Mouse (Mus musculus) lung, embryonic 14.5 days (tissue): ENCODE data around the gene Acan. TPM values are rescaled to one million over a fixed set of nuclear protein-coding genes. Genes with fewer than 3 reads are reported as not detected.

Experiments
- ATAC-seq: fragments of 200-750 bp; cut with Nextera tagmentation; 2 replicates; pipeline ENCODE4 v1.8.0; 2017; ENCODE audit warnings: mild to moderate bottlenecking, moderate TSS enrichment, moderate library complexity; ENCODE audit not compliant: insufficient read depth
- DNase-seq: peaks from one replicate; pipeline ENCODE4 v3.0.0-alpha.2; 2015
- H3K27ac ChIP-seq: fragments of 300-500 bp; sonication (generic); 2 replicates; pipeline ENCODE4 v1.5.1; 2014; ENCODE audit warnings: low read depth, mild to moderate bottlenecking, moderate library complexity
- H3K27me3 ChIP-seq: fragments of 300-500 bp; sonication (generic); 2 replicates; pipeline ENCODE4 v1.6.1; 2014; ENCODE audit warnings: low read length, control low read depth; ENCODE audit not compliant: insufficient read depth
- H3K36me3 ChIP-seq: fragments of 300-500 bp; sonication (generic); 2 replicates; pipeline ENCODE4 v1.6.1; 2014; ENCODE audit warnings: control low read depth; ENCODE audit not compliant: insufficient read depth
- H3K4me1 ChIP-seq: fragments of 300-500 bp; sonication (generic); 2 replicates; pipeline ENCODE4 v1.6.1; 2014; ENCODE audit warnings: antibody characterized with exemption, control low read depth; ENCODE audit not compliant: insufficient read depth
- H3K4me2 ChIP-seq: fragments of 300-500 bp; sonication (generic); 2 replicates; pipeline ENCODE4 v1.6.1; 2014; ENCODE audit warnings: mild to moderate bottlenecking
- H3K4me3 ChIP-seq: fragments of 300-500 bp; sonication (generic); 2 replicates; pipeline ENCODE4 v1.5.1; 2014; ENCODE audit warnings: low read depth, low read length
- H3K9ac ChIP-seq: fragments of 300-500 bp; sonication (generic); 2 replicates; pipeline ENCODE4 v1.6.1; 2014
- H3K9me3 ChIP-seq: fragments of 300-500 bp; sonication (generic); 2 replicates; pipeline ENCODE4 v1.6.1; 2016; ENCODE audit warnings: low read depth, low read length, control low read depth
- CTCF ChIP-seq: IDR thresholded peaks from 2 replicates; pipeline ENCODE4 v1.5.1; 2016; ENCODE audit warnings: antibody characterized with exemption, low read depth
- WGBS: fragments of 180-500 bp; shearing (Covaris S2); extraction: QIAGEN DNeasy Blood & Tissue Kit; methylation state at CpG from one replicate; pipeline ENCODE4 v1.1.7; 2014; 5-methylcytosine and 5-hydroxymethylcytosine counted together
- polyA plus RNA-seq: library from polyadenylated mRNA; unstranded; fragments of >200 nt; fragmentation: Nextera tagmentation; extraction: Ambion mirVana; gene quantifications from 2 replicates; pipeline ENCODE4 v1.2.1, GENCODE M21; 2014

Gene Acan
- polyA plus RNA-seq, 1 experiment from 2014 or later, result 0.05 TPM

GRCm38 (mm10) chr7:79096492-79096891, 43.2 kb downstream of the Acan start:
- WGBS, result 75% methylated on average over 4 of the region's 5 CpGs
- H3K27me3 ChIP-seq, result no peaks in the 10 kb centered on the region

GRCm38 (mm10) chr7:79113848-79114247, 60.6 kb downstream of the Acan start:
- DNase-seq (no peak), ATAC-seq (no peak)
- TF ChIP-seq CTCF, result no peak
- H3K4me3 ChIP-seq, result no peak overlapping the region
- no peaks in the 10 kb centered on the region for H3K9me3 ChIP-seq
- H3K36me3 ChIP-seq, result no peaks in the 10 kb centered on the region
- H3K4me2 ChIP-seq, result no peak overlapping the region
- no peak overlapping the region for H3K9ac ChIP-seq
- no peak overlapping the region for H3K27ac ChIP-seq
- no peaks in the 10 kb centered on the region for H3K4me1 ChIP-seq
- no peaks in the 10 kb centered on the region for H3K27me3 ChIP-seq
- 46% methylated on average over 4 of the region's 4 CpGs for WGBS

More at GRCm38 (mm10) chr7:79096492-79096891, 43.2 kb downstream of the Acan start:
- ATAC-seq (no peak), DNase-seq (no peak)
- no peaks in the 10 kb centered on the region for H3K4me1 ChIP-seq
- no peak overlapping the region for H3K4me3 ChIP-seq
- no peaks in the 10 kb centered on the region for H3K9me3 ChIP-seq
- no peaks in the 10 kb centered on the region for H3K36me3 ChIP-seq
- H3K9ac ChIP-seq, result no peak overlapping the region
- H3K27ac ChIP-seq, result no peak overlapping the region
- no peak for TF ChIP-seq CTCF
- no peak overlapping the region for H3K4me2 ChIP-seq

GRCm38 (mm10) chr7:79123465-79123864, 70.2 kb downstream of the Acan start:
- no peaks in the 10 kb centered on the region for H3K36me3 ChIP-seq
- no peak overlapping the region for H3K27ac ChIP-seq
- no peak overlapping the region for H3K4me3 ChIP-seq
- no peaks in the 10 kb centered on the region for H3K27me3 ChIP-seq
- no peak overlapping the region for H3K9ac ChIP-seq
- no peak for TF ChIP-seq CTCF
- no peak for ATAC-seq
- H3K4me1 ChIP-seq, result no peaks in the 10 kb centered on the region
- WGBS, result 71% methylated on average over 5 of the region's 5 CpGs
- DNase-seq, result no peak
- no peaks in the 10 kb centered on the region for H3K9me3 ChIP-seq
- no peak overlapping the region for H3K4me2 ChIP-seq

- no peak for ATAC-seq
- 16% methylated on average over 8 of the region's 8 CpGs for WGBS
- Histone ChIP-seq H3K4me3 (peak overlapping the region; percentile 29; the same call in 1 of the 2 replicates), H3K9ac (no peak overlapping the region; the same call in 1 of the 2 replicates), H3K27ac (no peak overlapping the region), H3K36me3 (peaks cover 17% of the 10 kb centered on the region; the same call in 1 of the 2 replicates), H3K4me2 (peak overlapping the region; percentile 62), H3K4me1 (0 out of 2 replicates have a peak, but pooled peaks cover 5% of the 10 kb centered on the region), H3K27me3 (peaks cover 7% of the 10 kb centered on the region; the same call in 1 of the 2 replicates), H3K9me3 (no peaks in the 10 kb centered on the region)
- TF ChIP-seq CTCF, result peak; percentile 58
- DNase-seq, result peak; percentile 59
These were observed 76.6 kb downstream of the Acan start for GRCm38 (mm10) chr7:79129883-79130282.

- peak; percentile 45 for DNase-seq
- Histone ChIP-seq H3K4me1 (0 out of 2 replicates have a peak, but pooled peaks cover 5% of the 10 kb centered on the region), H3K27ac (no peak overlapping the region), H3K4me3 (peak overlapping the region; percentile 29), H3K27me3 (peaks cover 7% of the 10 kb centered on the region; the same call in 1 of the 2 replicates), H3K9me3 (no peaks in the 10 kb centered on the region), H3K9ac (peak overlapping the region; percentile 30; the same call in 1 of the 2 replicates), H3K36me3 (peaks cover 22% of the 10 kb centered on the region), H3K4me2 (peak overlapping the region; percentile 62)
- no peak for TF ChIP-seq CTCF
- peak; percentile 15; the same call in 1 of the 2 replicates for ATAC-seq
- 9% methylated on average over 13 of the region's 13 CpGs for WGBS
These were observed 77.1 kb downstream of the Acan start for GRCm38 (mm10) chr7:79130385-79130784.

- Histone ChIP-seq H3K4me2 (peak within 1 kb of the TSS; percentile 62), H3K27me3 (peaks cover 7% of the 10 kb centered on the region; the same call in 1 of the 2 replicates), H3K36me3 (peaks cover 27% of the 10 kb centered on the region), H3K9ac (peak within 1 kb of the TSS; percentile 30; the same call in 1 of the 2 replicates), H3K27ac (no peak within 1 kb of the TSS), H3K9me3 (no peaks in the 10 kb centered on the region), H3K4me3 (peak within 1 kb of the TSS; percentile 29), H3K4me1 (0 out of 2 replicates have a peak, but pooled peaks cover 5% of the 10 kb centered on the region)
- ATAC-seq (peak; percentile 64; the same call in 1 of the 2 replicates), DNase-seq (peak; percentile 71)
- WGBS, result 3% methylated on average over 19 of the region's 19 CpGs
- TF ChIP-seq CTCF, result no peak
These were observed 77.7 kb downstream of the Acan start, which contains the start of gene Hapln3 for GRCm38 (mm10) chr7:79130843-79131444. TSS of gene Hapln3 (minus strand) at chr7:79131018.

- no peak for DNase-seq
These were observed 80.1 kb downstream of the Acan start for GRCm38 (mm10) chr7:79133391-79133790.

More at GRCm38 (mm10) chr7:79133391-79133790, 80.1 kb downstream of the Acan start:
- H3K27me3 ChIP-seq, result peaks cover 7% of the 10 kb centered on the region; the same call in 1 of the 2 replicates
- TF ChIP-seq CTCF, result no peak
- no peak for ATAC-seq
- H3K36me3 ChIP-seq, result peaks cover 46% of the 10 kb centered on the region
- no peak overlapping the region for H3K27ac ChIP-seq
- no peak overlapping the region for H3K4me3 ChIP-seq
- no peak overlapping the region for H3K4me2 ChIP-seq
- 0 out of 2 replicates have a peak, but pooled peaks cover 5% of the 10 kb centered on the region for H3K4me1 ChIP-seq
- WGBS, result 15% methylated on average over 6 of the region's 6 CpGs
- no peaks in the 10 kb centered on the region for H3K9me3 ChIP-seq
- no peak overlapping the region for H3K9ac ChIP-seq
